Mouse (Mus musculus) hindbrain, embryonic 14.5 days (tissue): Measurements from ENCODE around the gene Slx4ip. TPM values are rescaled to one million over a fixed set of nuclear protein-coding genes. Genes with fewer than 3 reads are reported as not detected.

ENCODE experiments used
- ATAC-seq: fragments of 200-750 bp; cut with Nextera tagmentation; 2 replicates; pipeline ENCODE4 v1.8.0; 2017; ENCODE audit warnings: moderate number of reproducible peaks, mild to moderate bottlenecking, moderate TSS enrichment, moderate library complexity; ENCODE audit not compliant: low FRiP score
- DNase-seq: peaks from one replicate; pipeline ENCODE4 v3.0.0-alpha.2; 2015; ENCODE audit warnings: low spot score
- H3K27ac ChIP-seq: fragments of 300-500 bp; sonication (generic); 2 replicates; pipeline ENCODE4 v1.5.1; 2014; ENCODE audit warnings: mild to moderate bottlenecking, moderate library complexity
- H3K27me3 ChIP-seq: fragments of 300-500 bp; sonication (generic); 2 replicates; pipeline ENCODE4 v1.6.1; 2014; ENCODE audit warnings: mild to moderate bottlenecking, low read length, mixed read lengths; ENCODE audit not compliant: control insufficient read depth, insufficient read depth
- H3K36me3 ChIP-seq: fragments of 300-500 bp; sonication (generic); replicated peaks from 2 replicates; pipeline ENCODE4 v1.6.1; 2014; ENCODE audit not compliant: control insufficient read depth, insufficient read depth
- H3K4me1 ChIP-seq: fragments of 300-500 bp; sonication (generic); replicated peaks from 2 replicates; pipeline ENCODE4 v1.6.1; 2014; ENCODE audit warnings: antibody characterized with exemption, low read length, mixed read lengths; ENCODE audit not compliant: control insufficient read depth, insufficient read depth
- H3K4me2 ChIP-seq: fragments of 300-500 bp; sonication (generic); replicated peaks from 2 replicates; pipeline ENCODE4 v1.6.1; 2014; ENCODE audit warnings: mild to moderate bottlenecking, moderate library complexity
- H3K4me3 ChIP-seq: fragments of 300-500 bp; sonication (generic); replicated peaks from 2 replicates; pipeline ENCODE4 v1.5.1; 2014; ENCODE audit warnings: mild to moderate bottlenecking, low read length
- H3K9ac ChIP-seq: fragments of 300-500 bp; sonication (generic); 2 replicates; pipeline ENCODE4 v1.6.1; 2014
- H3K9me3 ChIP-seq: fragments of 300-500 bp; sonication (generic); 2 replicates; pipeline ENCODE4 v1.6.1; 2016; ENCODE audit warnings: low read length; ENCODE audit not compliant: control insufficient read depth
- WGBS: fragments of 180-500 bp; shearing (Covaris S2); extraction: QIAGEN DNeasy Blood & Tissue Kit; methylation state at CpG from one replicate; pipeline ENCODE4 v1.1.7; 2014; 5-methylcytosine and 5-hydroxymethylcytosine counted together
- polyA plus RNA-seq: library from polyadenylated mRNA; unstranded; fragments of >200 nt; fragmentation: Nextera tagmentation; extraction: Ambion mirVana; gene quantifications from 2 replicates; pipeline ENCODE4 v1.2.1, GENCODE M21; 2014

The Slx4ip gene
- polyA plus RNA-seq, 1 experiment from 2014 or later = 13.0 TPM

DNA sequence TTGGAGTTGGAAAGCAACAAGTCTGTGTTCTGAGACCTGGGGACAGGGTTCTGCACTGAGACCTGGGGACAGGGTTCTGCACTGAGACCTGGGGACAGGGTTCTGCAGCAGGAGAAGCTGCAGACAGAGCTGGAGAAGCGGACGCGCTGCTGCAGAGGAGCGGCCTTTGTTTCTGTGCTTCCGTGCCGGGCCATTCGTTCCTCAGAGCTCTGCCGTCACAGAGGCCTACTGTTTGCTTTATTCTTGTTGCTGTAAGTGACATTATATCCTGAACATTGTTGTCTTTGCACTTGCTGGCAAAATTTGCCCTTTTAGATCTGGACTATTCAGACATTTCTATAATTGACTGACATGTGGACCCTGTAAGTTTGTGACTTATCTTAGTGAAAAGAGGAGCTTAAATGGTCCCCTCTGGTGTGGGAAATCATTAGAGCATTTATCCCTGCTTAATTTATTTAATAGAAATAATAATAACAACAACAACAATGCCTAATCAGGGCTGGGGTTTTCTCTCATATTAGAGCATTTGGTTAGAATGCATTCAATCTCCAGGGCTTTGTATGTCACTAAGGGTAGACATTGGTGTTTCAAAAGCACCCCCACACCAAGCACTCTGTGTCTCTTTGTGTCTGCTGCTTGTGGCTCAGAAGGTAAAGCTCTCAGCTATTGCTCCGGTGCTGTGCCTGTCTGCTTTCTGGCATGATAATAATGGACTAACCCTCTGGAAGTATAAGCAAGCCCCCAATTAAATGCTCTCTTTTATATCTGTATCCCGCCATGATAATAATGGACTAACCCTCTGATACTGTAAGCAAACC, 90.3 kb downstream of the Slx4ip start:
- H3K4me3 ChIP-seq = no peak overlapping the region
- H3K36me3 ChIP-seq = no peaks in the 10 kb centered on the region
- H3K4me1 ChIP-seq = 0 out of 2 replicates have a peak, but pooled peaks cover 5% of the 10 kb centered on the region
- 23% methylated on average over 10 of the region's 10 CpGs for WGBS
- 0 out of 2 replicates have a peak overlapping the region, but pooled peaks have one; percentile 26 for H3K27ac ChIP-seq
- no peaks in the 10 kb centered on the region for H3K9me3 ChIP-seq
- DNase-seq (no peak), ATAC-seq (peak; percentile 43; the same call in 1 of the 2 replicates)
- peak overlapping the region; percentile 6; the same call in 1 of the 2 replicates for H3K9ac ChIP-seq
- no peak overlapping the region for H3K4me2 ChIP-seq
- no peaks in the 10 kb centered on the region for H3K27me3 ChIP-seq

DNA sequence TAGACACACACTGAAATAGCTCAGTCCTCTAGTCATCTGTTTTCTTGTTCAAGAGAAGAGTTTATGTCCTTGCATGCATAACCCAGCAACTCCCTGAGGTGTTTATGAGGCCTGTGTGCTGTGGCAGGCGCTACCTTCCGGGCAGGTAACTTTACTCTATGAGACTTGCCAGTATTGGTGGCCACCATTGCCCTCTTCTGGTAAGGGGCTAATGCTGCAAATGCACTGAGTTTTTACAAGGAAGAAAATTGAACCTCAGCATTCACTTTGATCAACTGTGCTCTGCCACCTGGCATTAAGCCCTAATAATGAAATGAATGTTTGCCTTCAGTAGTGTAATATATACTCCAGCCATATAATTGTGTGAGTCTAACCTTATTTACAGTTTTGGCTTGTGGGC, 92.9 kb downstream of the Slx4ip start:
- Histone ChIP-seq H3K36me3 (no peaks in the 10 kb centered on the region), H3K4me2 (no peak overlapping the region), H3K9me3 (no peaks in the 10 kb centered on the region), H3K27me3 (no peaks in the 10 kb centered on the region), H3K27ac (no peak overlapping the region), H3K4me3 (no peak overlapping the region), H3K4me1 (0 out of 2 replicates have a peak, but pooled peaks cover 5% of the 10 kb centered on the region), H3K9ac (no peak overlapping the region)
- ATAC-seq (no peak), DNase-seq (no peak)
- 86% methylated on average over 2 of the region's 2 CpGs for WGBS

DNA sequence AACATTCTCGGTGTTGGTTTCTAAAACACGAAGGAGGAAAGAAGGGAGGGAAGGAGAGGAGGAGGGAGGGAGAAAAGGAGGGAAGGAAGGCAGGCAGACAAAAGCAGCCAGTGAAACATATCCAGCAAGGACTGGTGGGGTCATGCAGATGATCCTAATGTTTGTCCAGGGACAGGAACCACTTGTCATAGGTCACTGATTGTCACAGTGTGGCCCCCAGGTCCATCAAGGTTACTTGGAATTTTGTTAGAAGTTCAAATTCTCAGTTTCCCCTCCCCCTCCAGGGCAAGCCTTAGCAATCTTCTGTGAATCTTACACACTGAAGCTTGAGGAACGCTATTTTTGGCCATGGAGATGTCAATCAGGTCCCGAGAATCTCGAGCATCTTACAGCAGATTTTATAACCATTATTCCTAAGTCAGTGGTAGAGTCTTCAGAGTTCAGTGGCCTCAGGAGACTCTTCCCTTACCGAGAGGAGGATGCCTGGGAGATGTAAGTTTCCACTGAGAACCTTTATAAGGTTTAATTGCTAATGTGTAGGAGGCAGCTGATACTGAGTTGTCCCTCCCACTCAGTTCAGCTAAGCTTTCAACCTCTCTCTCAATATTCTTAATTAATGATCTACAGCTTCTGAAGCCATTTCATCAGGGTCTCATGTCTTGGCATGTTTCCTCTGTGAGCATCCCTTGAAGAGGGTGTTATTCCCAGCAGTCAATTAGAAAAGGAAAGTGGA, 95.1 kb downstream of the Slx4ip start:
- no peak for ATAC-seq
- Histone ChIP-seq H3K36me3 (no peaks in the 10 kb centered on the region), H3K27me3 (no peaks in the 10 kb centered on the region), H3K4me3 (no peak overlapping the region), H3K9ac (no peak overlapping the region), H3K9me3 (no peaks in the 10 kb centered on the region), H3K27ac (no peak overlapping the region), H3K4me1 (0 out of 2 replicates have a peak, but pooled peaks cover 2% of the 10 kb centered on the region), H3K4me2 (no peak overlapping the region)
- 77% methylated on average over 6 of the region's 6 CpGs for WGBS
- DNase-seq = no peak

DNA sequence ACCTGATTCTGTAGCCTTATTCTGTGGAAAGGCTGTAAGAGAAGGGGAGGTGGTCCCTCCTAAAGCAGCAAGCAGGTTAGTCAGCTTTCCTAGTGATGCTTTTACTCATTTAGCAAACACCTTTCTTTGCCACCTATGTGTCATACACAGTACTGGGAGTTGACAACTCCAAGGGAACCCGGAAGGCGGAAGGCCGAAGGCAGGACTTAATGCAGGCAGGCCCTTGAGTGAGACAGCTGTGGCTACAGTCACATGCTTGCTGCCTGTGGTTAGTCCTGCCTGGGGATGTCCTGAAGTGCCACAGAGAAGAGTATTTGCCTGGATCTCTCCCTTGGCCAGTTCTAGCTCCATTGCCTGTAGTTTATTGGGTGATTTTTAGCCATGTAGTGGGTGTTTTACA, 102.1 kb downstream of the Slx4ip start:
- no peaks in the 10 kb centered on the region for H3K27me3 ChIP-seq
- H3K27ac ChIP-seq = no peak overlapping the region
- ATAC-seq = no peak
- 100% methylated on average over 3 of the region's 3 CpGs for WGBS
- H3K9me3 ChIP-seq = no peaks in the 10 kb centered on the region
- H3K9ac ChIP-seq = no peak overlapping the region
- H3K4me1 ChIP-seq = no peaks in the 10 kb centered on the region
- H3K36me3 ChIP-seq = no peaks in the 10 kb centered on the region
- no peak for DNase-seq
- no peak overlapping the region for H3K4me3 ChIP-seq
- no peak overlapping the region for H3K4me2 ChIP-seq

- no peaks in the 10 kb centered on the region for H3K4me1 ChIP-seq
- H3K9me3 ChIP-seq = no peaks in the 10 kb centered on the region
- no peak overlapping the region for H3K4me2 ChIP-seq
- H3K36me3 ChIP-seq = no peaks in the 10 kb centered on the region
- no peak overlapping the region for H3K4me3 ChIP-seq
- no peaks in the 10 kb centered on the region for H3K27me3 ChIP-seq
- no peak for ATAC-seq
- no peak for DNase-seq
- no peak overlapping the region for H3K27ac ChIP-seq
- no peak overlapping the region for H3K9ac ChIP-seq
Measured at GRCm38 (mm10) chr2:136997104-136997503, 106.1 kb downstream of the Slx4ip start.

GRCm38 (mm10) chr2:137002031-137002430, 111.0 kb downstream of the Slx4ip start:
- Histone ChIP-seq H3K4me1 (no peaks in the 10 kb centered on the region), H3K9me3 (no peaks in the 10 kb centered on the region), H3K27ac (no peak overlapping the region), H3K9ac (no peak overlapping the region), H3K4me3 (no peak overlapping the region), H3K36me3 (no peaks in the 10 kb centered on the region), H3K27me3 (no peaks in the 10 kb centered on the region), H3K4me2 (no peak overlapping the region)
- ATAC-seq = no peak
- 98% methylated on average over 1 of the region's 1 CpGs for WGBS
- DNase-seq = no peak

- Histone ChIP-seq H3K9ac (no peak overlapping the region), H3K4me2 (no peak overlapping the region), H3K27me3 (no peaks in the 10 kb centered on the region), H3K36me3 (no peaks in the 10 kb centered on the region), H3K9me3 (no peaks in the 10 kb centered on the region), H3K27ac (no peak overlapping the region), H3K4me3 (no peak overlapping the region), H3K4me1 (no peaks in the 10 kb centered on the region)
- ATAC-seq (no peak), DNase-seq (no peak)
- WGBS = 89% methylated on average over 1 of the region's 1 CpGs
Measured at GRCm38 (mm10) chr2:137006656-137007055, 115.6 kb downstream of the Slx4ip start.

DNA sequence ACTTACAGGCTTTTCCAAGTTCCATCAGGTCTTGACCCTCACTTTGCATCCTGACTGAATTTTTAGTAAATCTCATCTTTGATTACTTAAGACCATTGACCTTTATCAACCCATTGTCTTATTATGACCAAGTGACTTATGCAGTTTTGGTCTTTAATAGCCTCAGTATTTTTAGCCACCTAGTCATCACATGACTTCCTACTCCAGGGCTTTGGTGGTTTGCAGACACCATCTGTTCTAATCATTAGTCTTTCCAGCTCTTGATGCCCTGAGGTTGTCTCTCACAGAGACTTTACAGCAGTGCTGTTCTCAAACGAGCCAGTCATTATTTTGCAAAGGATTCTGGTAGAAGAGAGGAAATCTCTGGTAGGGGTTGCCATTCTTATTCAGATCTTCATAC, 121.0 kb downstream of the Slx4ip start:
- ATAC-seq = no peak
- no peaks in the 10 kb centered on the region for H3K27me3 ChIP-seq
- H3K9me3 ChIP-seq = no peaks in the 10 kb centered on the region
- no peaks in the 10 kb centered on the region for H3K36me3 ChIP-seq
- H3K27ac ChIP-seq = no peak overlapping the region
- H3K4me1 ChIP-seq = no peaks in the 10 kb centered on the region; the same call in 1 of the 2 replicates
- WGBS = 50% methylated on average over 1 of the region's 1 CpGs
- DNase-seq = no peak
- H3K9ac ChIP-seq = no peak overlapping the region
- H3K4me3 ChIP-seq = no peak overlapping the region
- H3K4me2 ChIP-seq = no peak overlapping the region

GRCm38 (mm10) chr2:137013151-137013550, 122.1 kb downstream of the Slx4ip start:
- H3K27ac ChIP-seq = no peak overlapping the region
- H3K4me1 ChIP-seq = no peaks in the 10 kb centered on the region; the same call in 1 of the 2 replicates
- H3K9me3 ChIP-seq = no peaks in the 10 kb centered on the region
- H3K9ac ChIP-seq = no peak overlapping the region
- H3K36me3 ChIP-seq = no peaks in the 10 kb centered on the region
- no peaks in the 10 kb centered on the region for H3K27me3 ChIP-seq
- no peak for ATAC-seq
- WGBS = 79% methylated on average over 3 of the region's 3 CpGs
- no peak overlapping the region for H3K4me3 ChIP-seq
- DNase-seq = no peak
- H3K4me2 ChIP-seq = no peak overlapping the region
